Mouse (Mus musculus) liver, embryonic 13.5 days (tissue): ENCODE measurements around the gene 4930502E18Rik. TPM values are rescaled to one million over a fixed set of nuclear protein-coding genes. Genes with fewer than 3 reads are reported as not detected.
A peak's percentile ranks its signal among the peaks of the same experiment; 100 is the strongest.
"Not testable (repeated sequence)": the region's sequence is repeated elsewhere in the genome, so short reads cannot be mapped to it uniquely, and the experiment has no call there.

Experiments used
- ATAC-seq: fragments of 200-750 bp; cut with Nextera tagmentation; 2 replicates; pipeline ENCODE4 v1.8.0; 2017; ENCODE audit warnings: low read depth, mild to moderate bottlenecking, moderate number of reproducible peaks, moderate library complexity
- DNase-seq: peaks from one replicate; pipeline ENCODE4 v3.0.0; 2022
- H3K27ac ChIP-seq: fragments of 300-500 bp; sonication (generic); 2 replicates; pipeline ENCODE4 v1.5.1; 2015; ENCODE audit warnings: moderate library complexity, mild to moderate bottlenecking, inconsistent platforms
- H3K27me3 ChIP-seq: fragments of 300-500 bp; sonication (generic); 2 replicates; pipeline ENCODE4 v1.6.1; 2015; ENCODE audit warnings: mild to moderate bottlenecking, inconsistent platforms
- H3K36me3 ChIP-seq: fragments of 300-500 bp; sonication (generic); 2 replicates; pipeline ENCODE4 v1.6.1; 2015; ENCODE audit warnings: mild to moderate bottlenecking, inconsistent platforms
- H3K4me1 ChIP-seq: fragments of 300-500 bp; sonication (generic); replicated peaks from 2 replicates; pipeline ENCODE4 v1.6.1; 2015; ENCODE audit warnings: inconsistent platforms
- H3K4me2 ChIP-seq: fragments of 300-500 bp; sonication (generic); 2 replicates; pipeline ENCODE4 v1.6.1; 2015; ENCODE audit warnings: inconsistent platforms, mild to moderate bottlenecking, moderate library complexity
- H3K4me3 ChIP-seq: fragments of 300-500 bp; sonication (generic); replicated peaks from 2 replicates; pipeline ENCODE4 v1.5.1; 2015; ENCODE audit warnings: mild to moderate bottlenecking, inconsistent platforms
- H3K9ac ChIP-seq: fragments of 300-500 bp; sonication (generic); 2 replicates; pipeline ENCODE4 v1.6.1; 2015; ENCODE audit warnings: mild to moderate bottlenecking, inconsistent platforms
- H3K9me3 ChIP-seq: fragments of 300-500 bp; sonication (generic); replicated peaks from 2 replicates; pipeline ENCODE4 v1.6.1; 2016; ENCODE audit warnings: inconsistent platforms
- WGBS: fragments of 180-500 bp; shearing (Covaris S2); methylation state at CpG from one replicate; pipeline ENCODE4 v1.1.7; 2015; ENCODE audit not compliant: insufficient replicate concordance; 5-methylcytosine and 5-hydroxymethylcytosine counted together
- polyA plus RNA-seq: library from polyadenylated mRNA; unstranded; fragments of >200 nt; fragmentation: Nextera tagmentation; extraction: Ambion mirVana; gene quantifications from 2 replicates; pipeline ENCODE4 v1.2.1, GENCODE M21; 2015

4930502E18Rik gene
- 0.07 TPM in 1 of 2 replicates, not detected in the other for polyA plus RNA-seq

- Histone ChIP-seq H3K4me3 (no peak within 1 kb of the TSS), H3K27me3 (no peaks in the 10 kb centered on the region), H3K36me3 (no peaks in the 10 kb centered on the region), H3K27ac (no peak within 1 kb of the TSS), H3K4me2 (no peak within 1 kb of the TSS), H3K9me3 (no peaks in the 10 kb centered on the region), H3K4me1 (no peaks in the 10 kb centered on the region), H3K9ac (no peak within 1 kb of the TSS)
- 67% methylated on average over 11 of the region's 11 CpGs for WGBS
- no peak for ATAC-seq
- DNase-seq, result no peak
These were observed at the start of gene 4930502E18Rik for GRCm38 (mm10) chrX:53724596-53724995. Gene 4930502E18Rik (plus strand): TSS chrX:53724826.

DNA sequence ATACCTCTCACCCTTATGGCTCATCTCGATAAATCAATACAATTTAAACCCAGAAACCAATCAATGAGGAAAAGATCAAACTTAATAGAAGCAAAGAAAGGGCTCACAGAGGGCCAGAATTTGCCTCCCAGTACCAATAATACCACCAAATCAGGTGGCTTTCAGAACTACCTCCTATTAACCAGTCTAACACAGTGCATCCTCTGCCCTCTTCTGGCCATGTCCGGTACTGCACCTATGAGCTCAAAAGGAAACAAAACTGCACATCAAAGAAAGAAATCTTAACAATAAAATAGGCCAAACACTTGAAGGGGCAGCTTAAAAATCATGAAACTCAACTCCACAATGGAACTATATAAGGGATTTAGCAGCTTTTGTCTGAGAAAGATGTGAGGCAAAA lies 47.7 kb upstream of the 4930502E18Rik start:
- not testable (repeated sequence) for H3K9me3 ChIP-seq, ATAC-seq, H3K27me3 ChIP-seq, H3K27ac ChIP-seq, H3K36me3 ChIP-seq, H3K9ac ChIP-seq, H3K4me2 ChIP-seq, H3K4me3 ChIP-seq, H3K4me1 ChIP-seq
- peak; percentile 2 for DNase-seq
- 25% methylated on average over 2 of the region's 2 CpGs for WGBS

- H3K4me2 ChIP-seq, H3K27ac ChIP-seq, DNase-seq, H3K9me3 ChIP-seq, H3K9ac ChIP-seq, H3K4me3 ChIP-seq, H3K4me1 ChIP-seq, H3K36me3 ChIP-seq, H3K27me3 ChIP-seq, ATAC-seq: not testable (repeated sequence)
- 50% methylated on average over 1 of the region's 3 CpGs for WGBS
These were observed 42.0 kb upstream of the 4930502E18Rik start for GRCm38 (mm10) chrX:53682650-53683049.

DNA sequence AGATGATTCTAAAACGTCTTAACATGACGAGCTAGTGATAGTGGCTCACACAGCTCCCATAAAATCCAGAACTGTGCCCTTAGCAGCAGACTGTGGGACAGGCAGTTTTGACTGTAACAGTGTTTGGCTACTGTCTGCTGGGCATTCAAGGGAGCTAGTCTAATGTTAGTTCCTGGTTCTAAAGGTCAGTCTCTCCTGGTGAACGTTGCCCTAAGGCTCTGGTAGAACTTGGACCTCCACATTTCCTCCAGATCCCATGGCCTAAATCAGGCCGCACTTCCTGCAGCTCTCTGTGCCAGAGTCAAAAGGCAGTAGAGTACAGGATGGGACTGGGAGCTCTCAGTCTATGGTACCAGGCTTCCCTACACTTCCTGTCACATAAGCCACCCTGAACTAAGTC lies 40.0 kb upstream of the 4930502E18Rik start:
- H3K36me3 ChIP-seq, H3K9me3 ChIP-seq, H3K4me2 ChIP-seq, H3K27me3 ChIP-seq, H3K9ac ChIP-seq, H3K4me3 ChIP-seq, DNase-seq, ATAC-seq, H3K4me1 ChIP-seq, H3K27ac ChIP-seq: not testable (repeated sequence)
- WGBS, result 44% methylated on average over 2 of the region's 4 CpGs

DNA sequence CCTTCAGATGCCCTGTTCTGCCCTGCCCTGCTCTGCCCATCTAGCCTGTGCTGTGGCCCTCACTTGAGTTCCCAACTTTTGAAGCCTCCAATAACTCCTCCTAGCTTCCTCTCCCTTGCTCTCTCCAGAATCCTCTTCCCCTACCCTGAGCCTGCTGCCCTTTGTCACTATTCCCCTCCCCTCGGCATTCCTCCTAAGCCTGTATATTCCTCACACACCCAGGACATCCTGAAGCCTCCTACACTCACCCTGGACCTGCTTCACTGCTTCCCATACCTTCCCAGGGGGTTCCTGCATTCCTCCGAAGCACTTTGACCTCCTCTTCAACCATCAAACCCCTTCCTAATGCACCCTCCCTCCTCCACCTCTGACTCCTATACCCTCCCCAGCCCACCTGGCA lies 32.6 kb upstream of the 4930502E18Rik start:
- no peaks in the 10 kb centered on the region for H3K36me3 ChIP-seq
- 17% methylated on average over 2 of the region's 2 CpGs for WGBS
- DNase-seq (no peak), ATAC-seq (no peak)
- no peaks in the 10 kb centered on the region for H3K9me3 ChIP-seq
- H3K27ac ChIP-seq, result no peak overlapping the region
- H3K4me2 ChIP-seq, result no peak overlapping the region
- H3K27me3 ChIP-seq, result no peaks in the 10 kb centered on the region
- H3K4me1 ChIP-seq, result no peaks in the 10 kb centered on the region
- no peak overlapping the region for H3K4me3 ChIP-seq
- no peak overlapping the region for H3K9ac ChIP-seq

GRCm38 (mm10) chrX:53693141-53693540 lies 31.5 kb upstream of the 4930502E18Rik start:
- H3K27me3 ChIP-seq, result no peaks in the 10 kb centered on the region
- H3K4me1 ChIP-seq, result no peaks in the 10 kb centered on the region
- WGBS, result 46% methylated on average over 2 of the region's 2 CpGs

DNA sequence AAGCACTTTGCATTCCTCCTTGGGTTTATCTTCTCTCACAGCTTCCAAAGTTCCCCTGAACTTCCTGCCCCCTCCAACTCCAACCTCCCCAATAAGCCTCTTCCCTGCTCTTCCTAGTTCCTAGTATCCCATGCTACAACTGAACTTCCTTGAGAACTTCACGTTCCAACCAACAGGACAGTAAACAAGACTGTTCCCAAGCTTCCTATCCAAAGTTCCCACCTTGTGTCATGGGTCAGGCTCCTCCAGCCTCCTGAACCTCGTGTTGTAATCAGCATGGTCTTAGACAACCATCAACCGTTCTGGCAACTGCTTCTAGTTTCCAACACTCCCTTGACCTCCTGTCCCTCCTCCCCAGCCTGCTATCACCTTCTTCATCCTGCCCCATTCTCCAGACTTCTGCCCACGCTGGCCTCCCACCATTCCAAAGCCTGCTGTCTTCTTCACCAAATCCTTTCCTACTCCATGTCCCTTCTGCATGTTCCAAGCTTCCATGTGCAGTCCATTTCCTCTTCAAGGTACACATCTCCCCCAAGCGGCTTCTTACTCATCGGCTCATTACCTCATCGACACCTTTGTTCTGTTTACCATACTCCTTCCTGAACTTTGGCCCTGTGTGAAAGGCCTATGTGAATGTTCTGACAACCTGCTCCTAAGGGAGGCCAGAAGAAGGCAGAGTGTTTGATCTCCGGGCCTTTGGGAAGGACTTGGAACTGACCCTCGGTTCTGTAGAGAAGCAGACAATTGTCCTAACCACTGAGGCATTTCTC lies 30.4 kb upstream of the 4930502E18Rik start:
- no peaks in the 10 kb centered on the region for H3K9me3 ChIP-seq

More at GRCm38 (mm10) chrX:53693141-53693540, 31.5 kb upstream of the 4930502E18Rik start:
- DNase-seq (no peak), ATAC-seq (no peak)
- Histone ChIP-seq H3K4me3 (no peak overlapping the region), H3K9ac (no peak overlapping the region), H3K4me2 (no peak overlapping the region), H3K36me3 (no peaks in the 10 kb centered on the region), H3K27ac (no peak overlapping the region), H3K9me3 (no peaks in the 10 kb centered on the region)

GRCm38 (mm10) chrX:53699225-53699624 lies 25.4 kb upstream of the 4930502E18Rik start:
- H3K4me3 ChIP-seq, result no peak overlapping the region
- no peaks in the 10 kb centered on the region for H3K36me3 ChIP-seq
- no peaks in the 10 kb centered on the region for H3K4me1 ChIP-seq
- H3K9me3 ChIP-seq, result no peaks in the 10 kb centered on the region
- no peaks in the 10 kb centered on the region for H3K27me3 ChIP-seq
- no peak overlapping the region for H3K9ac ChIP-seq
- ATAC-seq, result no peak
- no peak overlapping the region for H3K27ac ChIP-seq
- no peak overlapping the region for H3K4me2 ChIP-seq
- DNase-seq, result no peak
- WGBS, result 83% methylated on average over 2 of the region's 2 CpGs

More for the DNA sequence above, 30.4 kb upstream of the 4930502E18Rik start:
- WGBS, result 46% methylated on average over 9 of the region's 9 CpGs
- no peak overlapping the region for H3K4me2 ChIP-seq
- DNase-seq (no peak), ATAC-seq (no peak)
- no peaks in the 10 kb centered on the region for H3K27me3 ChIP-seq
- H3K27ac ChIP-seq, result no peak overlapping the region
- H3K9ac ChIP-seq, result no peak overlapping the region
- no peaks in the 10 kb centered on the region for H3K36me3 ChIP-seq
- no peaks in the 10 kb centered on the region for H3K4me1 ChIP-seq
- no peak overlapping the region for H3K4me3 ChIP-seq

DNA sequence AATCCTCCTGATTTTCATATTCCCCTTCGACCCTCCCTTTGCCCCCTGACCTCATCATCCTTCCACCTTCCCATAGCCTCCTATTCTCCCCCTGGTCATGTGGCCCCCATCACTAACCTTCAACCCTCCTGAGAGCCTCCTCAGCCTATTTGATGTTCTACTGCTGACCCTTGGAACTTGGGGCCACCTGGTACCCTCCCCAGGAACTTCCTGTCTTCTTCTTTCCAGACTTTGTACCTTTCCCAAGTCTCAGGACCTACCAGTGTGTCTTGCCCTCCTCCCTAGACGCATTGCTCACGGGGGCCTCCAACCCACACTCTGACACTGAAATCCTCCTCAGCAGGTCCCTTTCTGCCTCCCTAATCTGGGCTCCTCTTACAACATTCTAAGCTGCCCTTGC lies 22.0 kb upstream of the 4930502E18Rik start:
- H3K4me2 ChIP-seq, result no peak overlapping the region
- H3K36me3 ChIP-seq, result no peaks in the 10 kb centered on the region
- WGBS, result 74% methylated on average over 3 of the region's 3 CpGs
- no peaks in the 10 kb centered on the region for H3K4me1 ChIP-seq
- H3K9ac ChIP-seq, result no peak overlapping the region
- H3K27me3 ChIP-seq, result no peaks in the 10 kb centered on the region
- no peak for ATAC-seq
- DNase-seq, result no peak
- no peaks in the 10 kb centered on the region for H3K9me3 ChIP-seq
- no peak overlapping the region for H3K27ac ChIP-seq
- H3K4me3 ChIP-seq, result no peak overlapping the region

DNA sequence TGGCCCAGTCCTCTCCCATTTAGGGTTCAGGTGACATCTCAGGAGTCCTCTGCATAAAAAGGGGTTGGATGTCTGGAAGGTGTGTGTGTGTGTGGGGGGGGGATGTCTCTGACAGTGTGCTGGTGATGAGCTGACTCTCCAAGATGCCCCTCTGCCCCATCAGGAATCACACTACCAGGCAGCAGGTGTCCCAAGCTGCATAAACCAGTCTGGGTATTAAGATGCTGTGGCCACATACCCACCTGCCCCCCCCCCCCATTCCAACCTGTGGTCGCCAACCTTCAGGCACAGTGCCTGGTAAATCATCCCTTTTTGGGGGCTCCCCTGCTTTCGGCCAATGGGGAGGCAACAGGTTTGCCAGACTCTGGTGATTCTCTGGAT lies 8.7 kb upstream of the 4930502E18Rik start:
- Histone ChIP-seq H3K9me3 (no peaks in the 10 kb centered on the region), H3K4me1 (no peaks in the 10 kb centered on the region), H3K27ac (no peak overlapping the region), H3K27me3 (no peaks in the 10 kb centered on the region), H3K9ac (no peak overlapping the region), H3K4me3 (no peak overlapping the region), H3K4me2 (peak overlapping the region; percentile 39), H3K36me3 (no peaks in the 10 kb centered on the region)
- DNase-seq (no peak), ATAC-seq (no peak)
- 33% methylated on average over 2 of the region's 2 CpGs for WGBS

DNA sequence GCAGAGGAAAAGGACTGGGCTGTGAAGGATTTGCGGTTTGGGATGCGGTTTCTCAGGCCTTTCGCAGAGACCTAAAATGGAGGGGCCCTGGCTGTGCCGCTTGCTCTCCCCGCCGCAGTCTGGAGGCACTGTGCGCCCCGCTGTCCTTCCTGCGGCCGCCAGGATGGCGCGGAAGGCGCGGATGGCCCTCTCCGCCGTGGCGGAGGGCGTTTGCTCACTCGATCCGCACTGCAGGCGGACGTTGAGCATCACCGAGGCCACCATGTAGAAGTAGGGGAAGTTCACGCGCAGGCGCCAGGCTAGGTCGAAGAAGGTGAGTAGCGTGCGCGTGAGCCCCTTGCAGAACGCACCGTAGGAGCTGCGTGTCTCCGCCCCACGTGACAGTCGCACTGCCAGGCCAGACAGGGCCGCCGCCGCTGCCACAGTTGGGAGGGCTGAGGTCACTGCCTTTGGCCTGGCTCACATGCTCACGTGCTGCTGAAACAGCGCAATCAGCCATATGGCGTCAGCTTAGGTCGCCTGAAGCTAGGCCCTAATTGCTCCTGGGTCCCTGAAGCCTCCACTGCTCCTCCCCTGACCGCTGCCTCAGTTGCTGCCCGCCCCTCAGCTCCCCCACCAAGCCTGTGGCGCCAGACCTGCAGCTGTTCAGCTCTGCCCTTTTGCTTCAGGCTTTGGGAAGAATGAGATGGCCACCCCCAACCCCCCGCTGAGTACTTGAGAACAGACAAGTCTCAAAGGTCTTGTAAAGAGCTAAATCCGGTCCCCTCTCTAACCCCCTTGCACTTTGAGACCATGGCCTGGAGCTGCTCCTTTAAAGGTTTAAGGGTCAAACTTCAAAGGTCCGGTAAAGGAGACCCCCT lies 8.1 kb upstream of the 4930502E18Rik start:
- no peaks in the 10 kb centered on the region for H3K27me3 ChIP-seq
- H3K4me2 ChIP-seq, result peak overlapping the region; percentile 39
- H3K27ac ChIP-seq, result no peak overlapping the region
- DNase-seq, result peak; percentile 0
- no peaks in the 10 kb centered on the region for H3K9me3 ChIP-seq
- no peak overlapping the region for H3K4me3 ChIP-seq
- no peaks in the 10 kb centered on the region for H3K4me1 ChIP-seq
- WGBS, result 27% methylated on average over 43 of the region's 49 CpGs
- ATAC-seq, result no peak
- no peaks in the 10 kb centered on the region for H3K36me3 ChIP-seq
- H3K9ac ChIP-seq, result no peak overlapping the region
